Mouse (Mus musculus) megakaryocyte, embryonic 14.5 days (primary cell): ENCODE results near the gene Hapln1. TPM values are rescaled to one million over a fixed set of nuclear protein-coding genes. Genes with fewer than 3 reads are reported as not detected.
A peak's percentile ranks its signal among the peaks of the same experiment; 100 is the strongest.

Experiments
- H3K27me3 ChIP-seq: replicated peaks from 2 replicates; pipeline ENCODE3; 2012; ENCODE audit warnings: inconsistent platforms
- H3K36me3 ChIP-seq: replicated peaks from 2 replicates; pipeline ENCODE3; 2012; ENCODE audit warnings: low read length, inconsistent platforms, mixed read lengths
- H3K4me1 ChIP-seq: 2 replicates; pipeline ENCODE4 v1.6.1; 2012; ENCODE audit warnings: inconsistent platforms
- H3K4me3 ChIP-seq: replicated peaks from 2 replicates; pipeline ENCODE3; 2012; ENCODE audit warnings: moderate library complexity, mild to moderate bottlenecking, inconsistent platforms
- H3K9me3 ChIP-seq: 2 replicates; pipeline ENCODE4 v1.6.1; 2012; ENCODE audit warnings: inconsistent platforms
- FLI1 ChIP-seq: IDR thresholded peaks from 2 replicates; pipeline ENCODE4 v1.6.1; 2012; ENCODE audit warnings: low read length, inconsistent platforms, mixed read lengths
- GATA1 ChIP-seq: IDR thresholded peaks from 3 replicates; pipeline ENCODE4 v1.6.1; 2012; ENCODE audit warnings: mixed read lengths, low read length, inconsistent platforms, borderline replicate concordance
- polyA plus RNA-seq: library from polyadenylated mRNA; stranded (reverse); fragments of >175 nt; gene quantifications from 2 replicates; pipeline ENCODE4 v1.2.3, GENCODE M21; 2012; ENCODE audit warnings: low replicate concordance; ENCODE audit not compliant: insufficient read depth

The Hapln1 gene
- not detected in 2 replicates for polyA plus RNA-seq

DNA sequence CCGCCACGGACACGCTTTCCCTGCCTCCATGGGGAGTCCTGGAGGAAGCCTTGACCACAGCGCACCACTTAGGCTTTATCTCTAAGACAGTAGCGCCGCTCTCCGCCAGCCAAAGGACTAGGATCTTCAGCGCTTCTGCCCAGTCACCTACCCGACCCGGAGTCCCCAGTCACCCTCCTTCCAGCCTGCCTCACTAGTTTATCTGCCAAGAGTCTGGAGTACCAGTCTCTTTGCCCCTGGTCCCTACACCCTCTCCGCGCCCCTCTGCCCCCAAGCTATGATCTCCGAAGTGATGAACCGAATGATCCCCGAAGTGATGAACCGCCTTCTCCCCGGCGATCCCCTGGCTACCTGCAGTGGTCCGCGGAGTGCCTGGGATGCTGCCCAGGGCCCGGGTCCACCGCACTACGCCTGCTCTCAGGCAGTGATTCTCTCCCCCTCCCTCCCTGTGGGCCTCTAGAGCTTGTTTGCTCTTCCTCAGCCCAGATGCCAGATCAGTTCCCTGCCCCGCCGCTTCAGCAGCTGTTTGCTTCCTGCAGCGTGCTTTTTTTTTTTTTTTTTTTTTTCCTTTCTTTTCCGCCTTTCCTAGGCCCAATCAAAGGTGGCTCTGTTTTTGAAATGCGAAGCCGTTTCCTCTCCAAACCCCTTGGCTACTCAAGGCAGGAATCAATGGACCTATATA lies at the start of gene Hapln1:
Gene Hapln1 (plus strand): TSS at position 592 of the 682 bp plus-strand sequence.
- peaks cover 9% of the 10 kb centered on the region for H3K27me3 ChIP-seq
- peak within 1 kb of the TSS; percentile 90 for H3K4me3 ChIP-seq
- no peaks in the 10 kb centered on the region for H3K36me3 ChIP-seq
- TF ChIP-seq FLI1 (no peak), GATA1 (no peak)
- peaks cover 18% of the 10 kb centered on the region for H3K4me1 ChIP-seq
- H3K9me3 ChIP-seq: no peaks in the 10 kb centered on the region

- no peak for TF ChIP-seq GATA1
- TF ChIP-seq FLI1: no peak
- H3K27me3 ChIP-seq: no peaks in the 10 kb centered on the region
- no peak overlapping the region for H3K4me3 ChIP-seq
- no peaks in the 10 kb centered on the region for H3K9me3 ChIP-seq
- H3K36me3 ChIP-seq: no peaks in the 10 kb centered on the region
- H3K4me1 ChIP-seq: peaks cover 4% of the 10 kb centered on the region
Observed at GRCm38 (mm10) chr13:89493169-89493568, 46.4 kb upstream of the Hapln1 start.

DNA sequence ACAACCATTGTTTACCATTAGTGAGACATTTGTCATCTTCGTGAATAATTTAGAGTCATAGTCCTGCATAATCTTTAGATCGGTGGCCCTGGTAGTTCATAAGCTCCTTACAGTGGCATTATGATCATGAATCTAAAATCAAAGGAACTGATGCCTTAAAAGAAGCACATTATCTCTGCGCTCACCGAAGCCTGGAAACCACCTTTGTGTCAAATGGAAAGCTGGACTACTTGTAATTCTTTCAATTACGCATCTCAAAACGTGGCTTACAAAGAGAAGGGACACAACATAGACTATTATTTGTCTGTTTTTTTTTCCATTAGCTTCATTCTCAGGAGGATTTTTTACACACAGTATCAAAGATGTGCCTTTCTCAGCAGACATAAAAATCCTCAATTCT lies 45.9 kb upstream of the Hapln1 start:
- no peaks in the 10 kb centered on the region for H3K9me3 ChIP-seq
- no peak for TF ChIP-seq FLI1
- TF ChIP-seq GATA1: no peak
- no peaks in the 10 kb centered on the region for H3K36me3 ChIP-seq
- peaks cover 4% of the 10 kb centered on the region for H3K4me1 ChIP-seq
- no peaks in the 10 kb centered on the region for H3K27me3 ChIP-seq
- H3K4me3 ChIP-seq: no peak overlapping the region

DNA sequence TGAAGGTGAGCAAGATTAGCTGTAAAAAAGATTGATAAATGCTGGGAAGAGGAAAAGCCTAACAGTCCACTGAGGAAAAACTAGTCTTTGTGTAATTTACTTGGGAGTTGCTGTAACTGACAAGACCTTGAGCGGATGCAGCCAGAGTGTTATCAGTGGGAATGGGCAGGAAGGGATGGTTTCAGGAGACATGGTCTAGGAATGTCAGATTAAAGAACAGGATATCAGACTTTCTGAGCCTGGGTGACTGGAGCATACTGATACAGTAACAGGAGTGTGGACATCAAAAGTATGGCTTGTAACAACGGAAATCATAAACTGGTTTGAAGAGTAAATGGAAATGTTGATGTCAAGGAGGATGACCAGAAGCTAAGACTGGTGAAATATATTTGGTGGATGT lies 43.0 kb upstream of the Hapln1 start:
- Histone ChIP-seq H3K9me3 (no peaks in the 10 kb centered on the region), H3K4me1 (peaks cover 4% of the 10 kb centered on the region), H3K36me3 (no peaks in the 10 kb centered on the region), H3K4me3 (no peak overlapping the region), H3K27me3 (no peaks in the 10 kb centered on the region)
- no peak for TF ChIP-seq GATA1
- TF ChIP-seq FLI1: no peak

DNA sequence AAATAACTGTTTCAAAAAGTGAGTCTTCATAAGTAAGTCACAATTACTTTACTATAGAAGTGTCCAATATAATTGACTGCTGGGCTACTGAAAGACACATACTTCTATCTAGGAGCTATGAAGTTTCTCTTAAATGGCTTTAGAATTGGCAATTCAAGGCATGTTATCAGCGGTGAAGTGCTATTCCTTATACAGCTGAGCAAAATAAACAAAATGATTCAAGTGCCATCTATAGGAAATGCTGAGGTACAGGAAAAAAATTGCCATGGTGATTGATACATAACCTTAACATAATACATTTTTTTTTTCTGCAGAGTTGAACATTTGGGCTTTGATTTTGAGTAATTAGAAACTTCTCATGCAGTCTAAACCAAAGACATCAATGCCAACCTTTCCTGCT lies 40.2 kb upstream of the Hapln1 start:
- peaks cover 4% of the 10 kb centered on the region for H3K4me1 ChIP-seq
- H3K36me3 ChIP-seq: no peaks in the 10 kb centered on the region
- no peaks in the 10 kb centered on the region for H3K27me3 ChIP-seq
- TF ChIP-seq GATA1 (no peak), FLI1 (no peak)
- H3K9me3 ChIP-seq: no peaks in the 10 kb centered on the region
- no peak overlapping the region for H3K4me3 ChIP-seq

DNA sequence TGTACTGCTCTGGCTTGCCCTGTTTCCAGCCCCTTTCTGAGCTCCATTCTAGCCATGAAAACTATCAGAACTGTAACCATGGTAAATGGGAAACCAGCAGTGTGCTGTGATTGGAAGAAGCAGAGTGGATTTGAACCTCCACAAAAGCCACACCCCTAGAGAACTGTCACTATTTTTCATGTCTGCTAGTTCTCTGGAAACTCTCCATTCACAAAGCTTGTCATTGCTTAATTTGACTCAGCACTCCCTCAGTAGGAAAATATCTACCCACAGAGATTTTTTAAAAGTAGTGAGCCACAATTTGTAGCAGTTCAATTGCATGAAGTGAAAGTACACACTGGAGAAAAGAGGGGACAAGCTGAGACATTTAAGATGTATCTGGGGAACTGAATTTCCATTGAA lies 18.1 kb upstream of the Hapln1 start:
- H3K36me3 ChIP-seq: no peaks in the 10 kb centered on the region
- no peaks in the 10 kb centered on the region for H3K27me3 ChIP-seq
- no peaks in the 10 kb centered on the region for H3K9me3 ChIP-seq
- H3K4me1 ChIP-seq: no peaks in the 10 kb centered on the region
- TF ChIP-seq GATA1: no peak
- no peak for TF ChIP-seq FLI1
- no peak overlapping the region for H3K4me3 ChIP-seq

GRCm38 (mm10) chr13:89528716-89529115 lies 10.9 kb upstream of the Hapln1 start:
- H3K4me3 ChIP-seq: no peak overlapping the region
- no peaks in the 10 kb centered on the region for H3K36me3 ChIP-seq
- H3K4me1 ChIP-seq: no peaks in the 10 kb centered on the region
- TF ChIP-seq FLI1: no peak
- no peak for TF ChIP-seq GATA1
- no peaks in the 10 kb centered on the region for H3K27me3 ChIP-seq
- no peaks in the 10 kb centered on the region for H3K9me3 ChIP-seq

GRCm38 (mm10) chr13:89530386-89530785 lies 9.2 kb upstream of the Hapln1 start:
- no peaks in the 10 kb centered on the region for H3K36me3 ChIP-seq
- H3K4me3 ChIP-seq: no peak overlapping the region
- H3K9me3 ChIP-seq: no peaks in the 10 kb centered on the region
- H3K4me1 ChIP-seq: no peaks in the 10 kb centered on the region
- H3K27me3 ChIP-seq: no peaks in the 10 kb centered on the region
- no peak for TF ChIP-seq FLI1
- TF ChIP-seq GATA1: no peak

- H3K4me1 ChIP-seq: peaks cover 18% of the 10 kb centered on the region
- H3K9me3 ChIP-seq: no peaks in the 10 kb centered on the region
- H3K27me3 ChIP-seq: peaks cover 9% of the 10 kb centered on the region
- no peak for TF ChIP-seq GATA1
- no peak for TF ChIP-seq FLI1
- no peak overlapping the region for H3K4me3 ChIP-seq
- no peaks in the 10 kb centered on the region for H3K36me3 ChIP-seq
Observed at GRCm38 (mm10) chr13:89539887-89540264, 280 bp downstream of the Hapln1 start.

DNA sequence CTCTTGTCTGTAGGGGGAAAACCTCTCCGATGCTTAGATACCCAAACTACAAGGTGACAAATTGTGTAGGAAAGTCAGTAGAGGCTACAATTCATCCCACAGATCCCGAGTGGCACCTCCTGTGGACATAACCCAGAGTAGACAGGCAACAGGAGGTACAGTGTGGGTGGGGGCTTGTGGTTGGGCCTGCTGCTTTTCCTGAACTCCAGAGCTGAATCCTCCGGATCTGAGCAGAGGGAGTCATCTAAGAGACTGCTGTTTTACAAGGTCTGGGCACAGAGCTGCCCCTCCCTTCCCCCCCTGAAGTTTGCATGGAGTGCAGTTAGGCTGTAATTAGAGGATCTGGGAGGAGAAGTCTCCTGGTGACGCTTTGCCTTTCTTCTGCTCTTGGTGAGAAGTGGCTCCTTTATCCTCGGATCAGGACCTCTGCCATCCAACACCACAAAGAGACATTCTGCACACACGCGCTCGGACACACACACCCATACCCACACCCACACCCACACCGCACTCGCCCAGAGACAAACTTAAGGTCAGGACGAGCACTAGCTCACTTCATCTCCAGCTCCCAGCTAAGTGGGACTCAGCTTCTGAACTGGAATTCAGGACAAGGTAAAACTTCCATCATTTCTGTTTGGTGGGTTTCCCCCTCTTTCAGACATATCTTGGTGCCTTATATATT lies 846 bp downstream of the Hapln1 start:
- Histone ChIP-seq H3K27me3 (peaks cover 9% of the 10 kb centered on the region), H3K9me3 (no peaks in the 10 kb centered on the region), H3K4me1 (peaks cover 18% of the 10 kb centered on the region), H3K36me3 (no peaks in the 10 kb centered on the region), H3K4me3 (no peak overlapping the region)
- TF ChIP-seq GATA1 (no peak), FLI1 (no peak)
